Mouse (Mus musculus) C2C12 (cell line): ENCODE measurements around the gene Cyp2f2. TPM values are rescaled to one million over a fixed set of nuclear protein-coding genes. Genes with fewer than 3 reads are reported as not detected.

ENCODE experiments used
- H3K27me3 ChIP-seq: one replicate; pipeline ENCODE4 v1.6.1; 2011; ENCODE audit not compliant: control insufficient read depth, insufficient read depth, insufficient read length
- H3K36me3 ChIP-seq: one replicate; pipeline ENCODE4 v1.6.1; 2011; ENCODE audit not compliant: control insufficient read depth, insufficient read depth
- H3K4me3 ChIP-seq: one replicate; pipeline ENCODE4 v1.5.1; 2011; ENCODE audit warnings: mild to moderate bottlenecking, control low read depth; ENCODE audit not compliant: poor library complexity, insufficient read depth, severe bottlenecking
- H3K79me2 ChIP-seq: one replicate; pipeline ENCODE4 v1.6.1; 2011; ENCODE audit not compliant: control insufficient read depth, insufficient read depth
- H3K79me3 ChIP-seq: one replicate; pipeline ENCODE4 v1.6.1; 2011; ENCODE audit warnings: low read depth, control low read depth
- H3ac ChIP-seq: one replicate; pipeline ENCODE3; 2011; ENCODE audit warnings: low read depth; ENCODE audit not compliant: control insufficient read depth, insufficient read length
- CEBPB ChIP-seq: IDR thresholded peaks from one replicate; pipeline ENCODE4 v1.6.1; 2011; ENCODE audit warnings: low read depth, mild to moderate bottlenecking, control low read depth, moderate library complexity
- CTCF ChIP-seq: IDR thresholded peaks from one replicate; pipeline ENCODE4 v1.5.1; 2011; ENCODE audit not compliant: control insufficient read depth, insufficient read depth, insufficient read length
- FOSL1 ChIP-seq: IDR thresholded peaks from one replicate; pipeline ENCODE4 v1.8.0; 2011; ENCODE audit warnings: mild to moderate bottlenecking, low read length; ENCODE audit not compliant: poor library complexity, insufficient read depth, severe bottlenecking
- MAX ChIP-seq: IDR thresholded peaks from one replicate; pipeline ENCODE4 v1.6.1; 2011; ENCODE audit warnings: mild to moderate bottlenecking, control low read depth
- MYOD1 ChIP-seq: IDR thresholded peaks from one replicate; pipeline ENCODE4 v1.6.1; 2011; ENCODE audit warnings: low read depth; ENCODE audit not compliant: control insufficient read depth, insufficient read length
- MYOG ChIP-seq: IDR thresholded peaks from one replicate; pipeline ENCODE4 v1.6.1; 2011; ENCODE audit not compliant: control insufficient read depth, insufficient read length; ENCODE audit errors: extremely low read depth
- USF1 ChIP-seq: IDR thresholded peaks from one replicate; pipeline ENCODE4 v1.6.1; 2011; ENCODE audit warnings: low read depth, mild to moderate bottlenecking, control low read depth, moderate library complexity
- polyA plus RNA-seq: library from polyadenylated mRNA; unstranded; fragments of >200 nt; fragmentation: generic; extraction: Trizol; gene quantifications from one replicate; pipeline ENCODE4 v1.2.1, GENCODE M21; 2012; ENCODE audit warnings: missing spikeins

The Cyp2f2 gene
- polyA plus RNA-seq, 1 experiment = not detected

- Histone ChIP-seq H3K36me3 (no peaks in the 10 kb centered on the region), H3ac (no peak overlapping the region), H3K4me3 (no peak overlapping the region), H3K79me2 (no peaks in the 10 kb centered on the region), H3K79me3 (no peaks in the 10 kb centered on the region), H3K27me3 (no peaks in the 10 kb centered on the region)
- TF ChIP-seq USF1 (no peak), MAX (no peak), FOSL1 (no peak), CEBPB (no peak), MYOD1 (no peak), CTCF (no peak), MYOG (no peak)
Observed at GRCm38 (mm10) chr7:27104882-27105281, 14.8 kb upstream of the Cyp2f2 start.

- Histone ChIP-seq H3ac (no peak overlapping the region), H3K79me3 (no peaks in the 10 kb centered on the region), H3K79me2 (no peaks in the 10 kb centered on the region), H3K4me3 (no peak overlapping the region), H3K27me3 (no peaks in the 10 kb centered on the region), H3K36me3 (no peaks in the 10 kb centered on the region)
- TF ChIP-seq MYOG = no peak
- no peak for TF ChIP-seq CTCF
- no peak for TF ChIP-seq MAX
- TF ChIP-seq CEBPB = no peak
- no peak for TF ChIP-seq USF1
- no peak for TF ChIP-seq FOSL1
- TF ChIP-seq MYOD1 = no peak
Observed at GRCm38 (mm10) chr7:27110327-27110726, 9.4 kb upstream of the Cyp2f2 start.

- H3K79me3 ChIP-seq = no peaks in the 10 kb centered on the region
- no peaks in the 10 kb centered on the region for H3K36me3 ChIP-seq
- H3K27me3 ChIP-seq = no peaks in the 10 kb centered on the region
- no peaks in the 10 kb centered on the region for H3K79me2 ChIP-seq
- TF ChIP-seq USF1 = no peak
- no peak for TF ChIP-seq CTCF
- TF ChIP-seq MYOD1 = no peak
- no peak for TF ChIP-seq MAX
- TF ChIP-seq MYOG = no peak
- TF ChIP-seq CEBPB = no peak
- no peak for TF ChIP-seq FOSL1
- no peak overlapping the region for H3ac ChIP-seq
- no peak overlapping the region for H3K4me3 ChIP-seq
Observed at GRCm38 (mm10) chr7:27111038-27111437, 8.7 kb upstream of the Cyp2f2 start.

GRCm38 (mm10) chr7:27111987-27112386 is 7.7 kb upstream of the Cyp2f2 start:
- no peak for TF ChIP-seq FOSL1
- no peak for TF ChIP-seq USF1
- no peak for TF ChIP-seq CEBPB
- no peak for TF ChIP-seq MAX
- Histone ChIP-seq H3K79me3 (no peaks in the 10 kb centered on the region), H3K79me2 (no peaks in the 10 kb centered on the region), H3K27me3 (no peaks in the 10 kb centered on the region), H3K4me3 (no peak overlapping the region), H3ac (no peak overlapping the region), H3K36me3 (no peaks in the 10 kb centered on the region)

- Histone ChIP-seq H3ac (no peak overlapping the region), H3K79me2 (no peaks in the 10 kb centered on the region), H3K4me3 (no peak overlapping the region), H3K36me3 (no peaks in the 10 kb centered on the region), H3K27me3 (peaks cover 7% of the 10 kb centered on the region), H3K79me3 (no peaks in the 10 kb centered on the region)
- TF ChIP-seq FOSL1 (no peak), CTCF (no peak), MAX (no peak), MYOG (no peak), USF1 (no peak), CEBPB (no peak), MYOD1 (no peak)
Observed at GRCm38 (mm10) chr7:27118033-27118511, 1.6 kb upstream of the Cyp2f2 start.

GRCm38 (mm10) chr7:27124305-27124832 is 4.7 kb downstream of the Cyp2f2 start:
- H3K79me2 ChIP-seq = no peaks in the 10 kb centered on the region
- no peaks in the 10 kb centered on the region for H3K36me3 ChIP-seq
- no peaks in the 10 kb centered on the region for H3K79me3 ChIP-seq
- peaks cover 7% of the 10 kb centered on the region for H3K27me3 ChIP-seq
- TF ChIP-seq CTCF (no peak), CEBPB (no peak), MAX (no peak), USF1 (no peak)
- no peak overlapping the region for H3K4me3 ChIP-seq
- no peak overlapping the region for H3ac ChIP-seq
